Comparison of ENCODE assay signal across 8 mouse cellular contexts in the genomic region with DNA sequence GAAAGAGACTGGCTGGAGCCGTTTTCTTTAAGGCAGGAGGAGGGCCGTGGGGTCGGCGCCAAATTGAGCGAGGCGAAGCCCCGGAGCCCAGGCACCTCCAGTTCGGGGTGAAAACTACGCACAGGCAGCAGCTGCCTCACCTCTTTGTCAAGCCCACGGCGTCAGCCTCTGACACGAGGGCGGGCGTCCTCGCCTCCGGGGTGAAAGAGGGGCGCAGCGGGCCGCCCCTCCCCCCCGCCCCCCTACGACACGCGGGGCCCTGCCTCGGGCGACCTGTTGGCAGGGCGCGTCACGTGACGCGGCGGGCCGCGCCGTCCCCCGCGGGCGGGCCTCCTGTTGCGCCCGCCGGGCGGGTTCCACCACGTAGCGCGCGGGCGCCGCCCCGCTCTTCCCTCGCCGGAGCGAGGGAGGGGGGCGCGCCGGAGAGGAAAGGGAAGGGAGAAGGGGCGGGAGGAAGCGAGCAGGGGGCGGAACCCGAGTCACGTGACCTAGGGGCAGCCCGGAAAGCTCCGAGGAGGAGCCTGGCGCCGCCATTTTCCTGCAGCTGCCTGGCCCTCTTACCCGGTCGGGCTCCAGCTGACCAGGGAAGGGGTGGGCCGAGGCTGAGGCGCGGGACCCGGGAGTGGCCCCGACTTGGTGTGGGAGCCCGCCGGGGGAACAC. TPM values are rescaled to one million over a fixed set of nuclear protein-coding genes. Genes with fewer than 3 reads are reported as not detected.
DNase-seq lines count a peak whose midpoint lies in the region; ATAC-seq and TF ChIP-seq lines count a peak whose summit lies in the region.

Gene Picalm, plus strand, starts transcription at position 482 of the 661 bp plus-strand sequence.

- H3K79me2 ChIP-seq in MEL (ENCODE audit: control insufficient read depth, insufficient read depth, low read length, poor library complexity): peaks cover 37% of the 10 kb centered on the region

- TF ChIP-seq POLR2A in MEL (IDR thresholded peaks at IDR 0.05; ENCODE audit: control insufficient read depth in 1 of 2, insufficient read depth in 1 of 2, low read depth in 1 of 2, low read length in 2 of 2, poor library complexity in 1 of 2): peak; percentile 64 to 70; a peak in 3 of 4 replicates
- peak; percentile 69 for TF ChIP-seq POLR2A in cerebellum, adult 2 months (IDR thresholded peaks at IDR 0.05; ENCODE audit: borderline replicate concordance, insufficient read depth, low read length)

- H3K36me3 ChIP-seq in MEL (ENCODE audit: control insufficient read depth in 1 of 2, insufficient read depth in 2 of 2, low read length in 2 of 2): peaks cover 0 to 16% of the 10 kb centered on the region in 2 experiments; a peak in 2 of 4 replicates
- no peaks in the 10 kb centered on the region for H3K36me3 ChIP-seq in lung, embryonic 16.5 days (ENCODE audit: control insufficient read depth, insufficient read depth, low read length)

- H3K27me3 ChIP-seq in MEL (ENCODE audit: control insufficient read depth in 1 of 2, insufficient read depth in 2 of 2, low read length in 2 of 2): no peaks in the 10 kb centered on the region
- H3K27me3 ChIP-seq in cerebellum, adult 2 months (ENCODE audit: control insufficient read depth, insufficient read depth, low read length): no peaks in the 10 kb centered on the region
- no peaks in the 10 kb centered on the region for H3K27me3 ChIP-seq in lung, embryonic 16.5 days (ENCODE audit: control insufficient read depth, insufficient read depth, low read depth, low read length)

- H3K27ac ChIP-seq in MEL (ENCODE audit: control insufficient read depth, low read depth, low read length): peak within 1 kb of the TSS; percentile 90
- H3K27ac ChIP-seq in cerebellum, adult 2 months (ENCODE audit: insufficient read depth, low read length): peak within 1 kb of the TSS; percentile 95
- peak within 1 kb of the TSS; percentile 99 for H3K27ac ChIP-seq in lung, embryonic 16.5 days (ENCODE audit: low read length)

- peak within 1 kb of the TSS; percentile 57 to 92 for H3K4me3 ChIP-seq in MEL (ENCODE audit: control insufficient read depth in 1 of 2, insufficient read depth in 1 of 2, low read depth in 2 of 2, low read length in 2 of 2)
- peak within 1 kb of the TSS; percentile 98 for H3K4me3 ChIP-seq in cerebellum, adult 2 months (replicated peaks; ENCODE audit: insufficient read depth, low read depth, low read length)
- peak within 1 kb of the TSS; percentile 93 for H3K4me3 ChIP-seq in lung, embryonic 16.5 days (ENCODE audit: low read length)

- H3K4me1 ChIP-seq in MEL (ENCODE audit: control insufficient read depth in 1 of 2, insufficient read depth in 2 of 2, low read length in 2 of 2): peaks cover 0 to 6% of the 10 kb centered on the region in 2 experiments; a peak in 2 of 4 replicates
- H3K4me1 ChIP-seq in cerebellum, adult 2 months (ENCODE audit: control insufficient read depth, insufficient read depth, low read length): no peaks in the 10 kb centered on the region; the same call in 1 of the 2 replicates
- H3K4me1 ChIP-seq in lung, embryonic 16.5 days (replicated peaks; ENCODE audit: control insufficient read depth, insufficient read depth, low read length): peaks cover 10% of the 10 kb centered on the region

- under 1% methylated on average over 59 of the region's 72 CpGs for WGBS in cerebellum, adult 2 months
- 0% methylated on average over 25 of the region's 72 CpGs for WGBS in lung, embryonic 16.5 days

- no peaks in the 10 kb centered on the region for H3K9me3 ChIP-seq in MEL (replicated peaks; ENCODE audit: insufficient read depth, low read length)
- H3K9me3 ChIP-seq in lung, embryonic 16.5 days (ENCODE audit: control insufficient read depth, low read length): no peaks in the 10 kb centered on the region

- peak; percentile 62 to 70 for ATAC-seq in hematopoietic stem cell, adult 5-6 weeks (replicated peaks in 1 of 2; ENCODE audit: insufficient read depth in 1 of 2, low FRiP score in 2 of 2, low TSS enrichment in 1 of 2, low read depth in 1 of 2, poor library complexity in 2 of 2, severe bottlenecking in 2 of 2)
- peak; percentile 94 for ATAC-seq in lung, embryonic 16.5 days (ENCODE audit: low read depth)

- TF ChIP-seq RAD21 in MEL (IDR thresholded peaks at IDR 0.05; ENCODE audit: low read depth, low read length): no peak

- peak within 1 kb of the TSS; percentile 76 for H3K4me2 ChIP-seq in lung, embryonic 16.5 days (ENCODE audit: low read depth, low read length)

- H3K9ac ChIP-seq in MEL (ENCODE audit: control insufficient read depth, low read depth, low read length, poor library complexity, severe bottlenecking): peak within 1 kb of the TSS; percentile 97
- peak within 1 kb of the TSS; percentile 97 for H3K9ac ChIP-seq in lung, embryonic 16.5 days (ENCODE audit: low read length)

- no peak for TF ChIP-seq EP300 in MEL (IDR thresholded peaks at IDR 0.05; ENCODE audit: low read depth in 1 of 2, low read length in 2 of 2)

- TF ChIP-seq CTCF in MEL (IDR thresholded peaks at IDR 0.05 in 2 of 3, conservative IDR thresholded peaks at IDR 0.05 in 1 of 3; ENCODE audit: control insufficient read depth in 1 of 3, insufficient read depth in 1 of 3, low read depth in 2 of 3, low read length in 3 of 3, poor library complexity in 1 of 3, severe bottlenecking in 1 of 3): no peak
- TF ChIP-seq CTCF in cerebellum, adult 2 months (IDR thresholded peaks at IDR 0.05; ENCODE audit: borderline replicate concordance, insufficient read depth, low read depth, low read length): no peak

- DNase-seq in MEL (ENCODE audit: low read depth, low spot score): peak; percentile 95
- peak; percentile 96 for DNase-seq in cerebellum, adult 2 months
- peak; percentile 96 for DNase-seq in forelimb bud, embryonic 11.5 days (ENCODE audit: low read depth, low spot score)
- peak; percentile 81 for DNase-seq in layer of hippocampus, adult 9-10 months (ENCODE audit: low spot score)
- DNase-seq in ovary, postnatal 10 days (ENCODE audit: low spot score): peak; percentile 89
- peak; percentile 99 for DNase-seq in thymus, postnatal 10 days (ENCODE audit: low spot score in 2 of 2)

TF ChIP-seq in MEL, 35 proteins besides CTCF, POLR2A, EP300 and RAD21 (continues in another document):
- peak; percentile 43; the same call in 1 of the 2 replicates for TF ChIP-seq ETS1 (IDR thresholded peaks at IDR 0.05; ENCODE audit: low read depth, low read length)
- no peak for TF ChIP-seq SMC3 (IDR thresholded peaks at IDR 0.05; ENCODE audit: low read depth, low read length)
- TF ChIP-seq UBTF (IDR thresholded peaks at IDR 0.05; ENCODE audit: borderline replicate concordance, insufficient read depth, low read depth, low read length): no peak
- TF ChIP-seq KAT2A (conservative IDR thresholded peaks at IDR 0.05; ENCODE audit: low read depth, low read length): no peak
- TF ChIP-seq MEF2A (IDR thresholded peaks at IDR 0.05; ENCODE audit: extremely low read depth, insufficient replicate concordance, low read depth, low read length, poor library complexity, severe bottlenecking): no peak
- no peak for TF ChIP-seq ZKSCAN1 (IDR thresholded peaks at IDR 0.05; ENCODE audit: low read depth, low read length)
- TF ChIP-seq USF2 (IDR thresholded peaks at IDR 0.05; ENCODE audit: borderline replicate concordance in 1 of 2, insufficient read depth in 1 of 2, low read depth in 1 of 2, low read length in 2 of 2): peak; percentile 64 to 69; a peak in 2 of 4 replicates
- no peak for TF ChIP-seq CHD2 (IDR thresholded peaks at IDR 0.05; ENCODE audit: low read length)
- 0 out of 2 replicates have a peak, but pooled peaks have one; percentile 60 for TF ChIP-seq CHD1 (IDR thresholded peaks at IDR 0.05; ENCODE audit: low read depth, low read length)
- no peak; the same call in none of the 2 replicates for TF ChIP-seq SIN3A (IDR thresholded peaks at IDR 0.05; ENCODE audit: low read length)
- TF ChIP-seq MAZ (IDR thresholded peaks at IDR 0.05; ENCODE audit: low read depth, low read length): peak; percentile 92; the same call in 1 of the 2 replicates
- TF ChIP-seq ZNF384 (IDR thresholded peaks at IDR 0.05; ENCODE audit: low read depth, low read length): no peak
- TF ChIP-seq GATA1 (IDR thresholded peaks at IDR 0.05; ENCODE audit: low read depth, low read length): no peak
- TF ChIP-seq ELF1 (IDR thresholded peaks at IDR 0.05; ENCODE audit: low read depth, low read length): peak; percentile 67
- TF ChIP-seq BHLHE40 (IDR thresholded peaks at IDR 0.05; ENCODE audit: borderline replicate concordance, low read depth, low read length): peak; percentile 77
- TF ChIP-seq NRF1 (IDR thresholded peaks at IDR 0.05; ENCODE audit: insufficient read depth, low read depth, low read length, poor library complexity, severe bottlenecking): peak; percentile 33; the same call in 1 of the 2 replicates
- TF ChIP-seq TBP (IDR thresholded peaks at IDR 0.05; ENCODE audit: low read depth, low read length): no peak
- TF ChIP-seq HCFC1 (IDR thresholded peaks at IDR 0.05; ENCODE audit: low read depth, low read length): peak; percentile 64
- TF ChIP-seq MXI1 (IDR thresholded peaks at IDR 0.05; ENCODE audit: low read depth, low read length): peak; percentile 68
- TF ChIP-seq MYB (IDR thresholded peaks at IDR 0.05; ENCODE audit: low read depth, low read length): no peak
- TF ChIP-seq JUND (IDR thresholded peaks at IDR 0.05; ENCODE audit: low read depth, low read length): no peak; the same call in 1 of the 2 replicates
- TF ChIP-seq MYC (IDR thresholded peaks at IDR 0.05; ENCODE audit: low read depth, low read length): 0 out of 2 replicates have a peak, but pooled peaks have one; percentile 10
- TF ChIP-seq POLR2AphosphoS5 (IDR thresholded peaks at IDR 0.05; ENCODE audit: borderline replicate concordance, low read depth, low read length): no peak
- no peak for TF ChIP-seq ZMIZ1 (IDR thresholded peaks at IDR 0.05; ENCODE audit: low read depth, low read length)
- TF ChIP-seq RCOR1 (IDR thresholded peaks at IDR 0.05; ENCODE audit: low read depth, low read length): no peak
- TF ChIP-seq GABPA (IDR thresholded peaks at IDR 0.05; ENCODE audit: low read depth, low read length): no peak
- TF ChIP-seq ZC3H11A (IDR thresholded peaks at IDR 0.05; ENCODE audit: low read depth, low read length): no peak
- peak; percentile 67 for TF ChIP-seq NELFE (IDR thresholded peaks at IDR 0.05; ENCODE audit: low read depth, low read length)
- peak; percentile 96 for TF ChIP-seq USF1 (IDR thresholded peaks at IDR 0.05; ENCODE audit: low read depth, low read length)
- TF ChIP-seq MAFK (IDR thresholded peaks at IDR 0.05; ENCODE audit: borderline replicate concordance, low read depth, low read length): no peak

RNA-seq across cellular contexts. Expression of gene Picalm, which starts in this region (rescaled TPM):
- total RNA-seq in MEL (2012; rRNA removed): 53.4 and 57.6 TPM in 2 replicates
- polyA plus RNA-seq in MEL (2012; ENCODE audit: insufficient read depth in 1 of 2, insufficient read length in 2 of 2, low read depth in 1 of 2, low replicate concordance in 2 of 2, missing spikeins in 1 of 2): 10 to 100 TPM; 74.9 to 78.9 TPM
- 156 and 163 TPM in 2 replicates for polyA plus RNA-seq in cerebellum, adult 2 months (2012; rRNA removed)
- total RNA-seq in hematopoietic stem cell, adult 5-6 weeks (2017): 157 and 219 TPM in 2 replicates
- 46.0 and 49.7 TPM in 2 replicates for polyA plus RNA-seq in lung, embryonic 16.5 days (2015; fragmentation: Nextera tagmentation; extraction: Ambion mirVana)

Comparison
In these comparisons a context has a peak if more than half of its experiments do, and no peak if none do; other contexts are left out.
1. Peak in every context shown above with its lines: DNase-seq, ATAC-seq, H3K4me3 ChIP-seq and H3K27ac ChIP-seq.